Mouse (Mus musculus): Measurements from ENCODE around the gene Gm21693. TPM values are rescaled to one million over a fixed set of nuclear protein-coding genes. Genes with fewer than 3 reads are reported as not detected.
"Not testable (repeated sequence)": the region's sequence is repeated elsewhere in the genome, so short reads cannot be mapped to it uniquely, and the experiment has no call there.

Gene Gm21693
- total RNA-seq (2021): not detected
- long read RNA-seq, experiment 1: 0 reads
- long read RNA-seq, experiment 2: 0 reads

DNA sequence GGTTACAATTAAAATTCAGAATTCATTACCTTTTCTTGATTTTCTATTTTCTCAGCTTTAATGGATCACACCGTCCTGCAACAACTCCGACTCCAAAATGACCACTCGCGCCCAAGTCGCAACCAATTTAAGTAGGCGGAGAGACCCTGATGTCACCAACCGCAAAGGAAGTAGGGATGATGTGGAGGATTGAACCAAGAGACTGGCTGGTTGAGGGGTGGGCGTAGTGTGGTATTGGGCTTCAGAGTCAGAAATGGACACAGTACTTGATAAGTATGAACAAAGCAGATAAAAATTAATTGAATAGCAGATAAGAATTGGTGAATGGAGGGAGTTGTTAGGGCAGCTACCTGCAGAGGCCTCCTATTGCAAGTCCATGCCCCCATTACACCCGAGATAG lies at the start of gene Gm21693:
Gm21693 (minus strand) TSS at position 101 of the 400 bp plus-strand sequence.
- DNase-seq (ENCODE audit: low spot score in 2 of 2): not testable (repeated sequence)

DNA sequence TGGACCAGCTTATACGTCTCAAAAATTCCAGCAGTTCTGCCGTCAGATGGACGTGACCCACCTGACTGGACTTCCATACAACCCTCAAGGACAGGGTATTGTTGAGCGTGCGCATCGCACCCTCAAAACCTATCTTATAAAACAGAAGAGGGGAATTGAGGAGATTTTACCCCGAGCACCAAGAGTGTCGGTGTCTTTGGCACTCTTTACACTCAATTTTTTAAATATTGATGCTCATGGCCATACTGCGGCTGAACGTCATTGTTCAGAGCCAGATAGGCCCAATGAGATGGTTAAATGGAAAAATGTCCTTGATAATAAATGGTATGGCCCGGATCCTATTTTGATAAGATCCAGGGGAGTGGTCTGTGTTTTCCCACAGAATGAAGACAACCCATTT lies 4.5 kb downstream of the Gm21693 start:
- not testable (repeated sequence) for DNase-seq (ENCODE audit: low spot score in 2 of 2)

DNA sequence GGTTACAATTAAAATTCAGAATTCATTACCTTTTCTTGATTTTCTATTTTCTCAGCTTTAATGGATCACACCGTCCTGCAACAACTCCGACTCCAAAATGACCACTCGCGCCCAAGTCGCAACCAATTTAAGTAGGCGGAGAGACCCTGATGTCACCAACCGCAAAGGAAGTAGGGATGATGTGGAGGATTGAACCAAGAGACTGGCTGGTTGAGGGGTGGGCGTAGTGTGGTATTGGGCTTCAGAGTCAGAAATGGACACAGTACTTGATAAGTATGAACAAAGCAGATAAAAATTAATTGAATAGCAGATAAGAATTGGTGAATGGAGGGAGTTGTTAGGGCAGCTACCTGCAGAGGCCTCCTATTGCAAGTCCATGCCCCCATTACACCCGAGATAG lies 38.8 kb downstream of the Gm21693 start, which contains the start of gene Gm21677:
Gm21677 (minus strand) TSS at position 101 of the 400 bp plus-strand sequence.
- DNase-seq (ENCODE audit: low spot score in 2 of 2): not testable (repeated sequence)

Other genes starting within 250 kb of the Gm21693 start
- gene Gm21677, start 38.9 kb downstream of the Gm21693 start, total RNA-seq (2021): not detected
- gene Gm21704, start 64.8 kb upstream of the Gm21693 start, total RNA-seq (2021): not detected
- gene Gm21708, start 64.8 kb upstream of the Gm21693 start, total RNA-seq (2021): not detected